Mouse (Mus musculus) cortical plate, adult 2 months (tissue): ENCODE data around the gene Slco4a1.

Source experiments
- CTCF ChIP-seq: fragments of 200-500 bp; IDR thresholded peaks from 2 replicates; pipeline ENCODE4 v1.5.1; 2011; ENCODE audit warnings: mild to moderate bottlenecking, control low read depth, low read length; ENCODE audit not compliant: insufficient read depth; ENCODE audit errors: extremely low read depth
- POLR2A ChIP-seq: fragments of 200-500 bp; IDR thresholded peaks from 2 replicates; pipeline ENCODE4 v1.6.1; 2011; ENCODE audit warnings: mild to moderate bottlenecking, low read length, control low read depth; ENCODE audit not compliant: insufficient read depth; ENCODE audit errors: extremely low read depth

GRCm38 (mm10) chr2:180455723-180456698, at the start of gene Slco4a1:
- TF ChIP-seq CTCF (no peak), POLR2A (0 out of 2 replicates have a peak, but pooled peaks have one; percentile 22)
